Mouse (Mus musculus) lung, adult 2 months (tissue): ENCODE data around the gene Csnk1g1.

Experiments used
- CTCF ChIP-seq: fragments of 200-500 bp; IDR thresholded peaks from 2 replicates; pipeline ENCODE4 v1.5.1; 2011; ENCODE audit warnings: mild to moderate bottlenecking, low read length, control low read depth; ENCODE audit not compliant: insufficient read depth
- POLR2A ChIP-seq: fragments of 200-500 bp; IDR thresholded peaks from 2 replicates; pipeline ENCODE4 v1.6.1; 2011; ENCODE audit warnings: low read depth, mild to moderate bottlenecking, control low read depth, low read length, borderline replicate concordance; ENCODE audit errors: extremely low read depth

DNA sequence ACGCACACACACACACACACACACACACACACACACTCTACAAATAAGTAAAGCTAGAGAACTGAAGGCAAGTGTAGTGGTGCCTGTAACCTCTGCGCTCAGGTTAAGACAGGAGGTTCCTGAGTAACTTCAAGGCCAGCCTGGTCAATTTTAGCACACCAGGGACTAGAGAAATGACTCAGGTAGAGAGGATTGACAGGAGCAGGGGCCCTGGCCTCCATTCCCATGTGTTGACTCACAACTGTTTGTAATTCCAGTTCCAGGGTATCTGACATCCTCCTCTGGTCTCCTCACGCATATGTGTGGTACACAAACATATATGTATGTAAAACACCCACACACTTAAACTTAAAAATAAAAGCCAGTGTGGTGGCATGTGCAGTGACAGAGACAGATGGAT lies 154.7 kb downstream of the Csnk1g1 start:
- TF ChIP-seq POLR2A (no peak), CTCF (no peak)
